Mouse (Mus musculus) brown adipose tissue, adult 24 weeks (tissue): ENCODE data around the gene Serpina5. TPM values are rescaled to one million over a fixed set of nuclear protein-coding genes. Genes with fewer than 3 reads are reported as not detected.

Source experiments
- H3K27ac ChIP-seq: fragments of 200-500 bp; replicated peaks from 2 replicates; pipeline ENCODE4 v1.5.1; 2012; ENCODE audit warnings: low read depth, mild to moderate bottlenecking, low read length
- H3K4me1 ChIP-seq: fragments of 200-500 bp; 2 replicates; pipeline ENCODE4 v1.6.1; 2012; ENCODE audit warnings: low read length, mixed read lengths; ENCODE audit not compliant: control insufficient read depth, insufficient read depth, insufficient read length
- H3K4me3 ChIP-seq: fragments of 200-500 bp; 2 replicates; pipeline ENCODE4 v1.5.1; 2012; ENCODE audit warnings: low read depth, mild to moderate bottlenecking, low read length, moderate library complexity; ENCODE audit not compliant: insufficient read depth
- polyA plus RNA-seq: library from polyadenylated mRNA; stranded (reverse); fragments of >200 nt; gene quantifications from 2 replicates; pipeline ENCODE4 v1.2.4, GENCODE M21; 2012; ENCODE audit not compliant: missing spikeins, insufficient read depth, insufficient read length

The Serpina5 gene
- polyA plus RNA-seq, 1 experiment, result not detected

GRCm38 (mm10) chr12:104151989-104152388 lies 51.1 kb downstream of the Serpina5 start:
- Histone ChIP-seq H3K27ac (no peak overlapping the region), H3K4me1 (peaks cover 6% of the 10 kb centered on the region)

GRCm38 (mm10) chr12:104153041-104153645 lies 52.2 kb downstream of the Serpina5 start:
- Histone ChIP-seq H3K4me3 (0 out of 2 replicates have a peak overlapping the region, but pooled peaks have one; percentile 16), H3K27ac (peak overlapping the region; percentile 51; the same call in 1 of the 2 replicates), H3K4me1 (peaks cover 6% of the 10 kb centered on the region)

More at GRCm38 (mm10) chr12:104151989-104152388, 51.1 kb downstream of the Serpina5 start:
- H3K4me3 ChIP-seq, result no peak overlapping the region

DNA sequence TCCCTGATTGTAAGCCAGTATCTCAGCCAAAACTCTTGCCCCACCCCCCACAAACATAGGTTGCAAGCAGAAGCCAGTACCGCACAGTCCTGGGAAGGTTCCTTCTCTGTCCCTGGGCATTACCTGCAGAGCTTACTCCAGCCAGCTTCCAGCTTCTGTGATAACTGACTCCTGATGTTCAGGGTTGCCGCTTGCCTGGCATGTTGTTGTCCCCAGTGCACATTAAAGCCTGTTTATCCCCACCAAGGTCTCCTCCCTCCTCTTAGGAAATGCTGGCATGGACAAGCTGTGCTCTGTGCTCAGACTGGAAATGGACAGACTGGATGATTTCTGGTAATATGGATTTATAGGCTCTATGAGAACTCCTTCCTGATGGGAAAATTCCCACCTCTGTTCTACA lies 52.7 kb downstream of the Serpina5 start, which contains the start of gene Serpina3c:
Serpina3c (minus strand) TSS at position 215 of the 400 bp plus-strand sequence.
- peak within 1 kb of the TSS; percentile 51; the same call in 1 of the 2 replicates for H3K27ac ChIP-seq
- peaks cover 6% of the 10 kb centered on the region for H3K4me1 ChIP-seq
- 0 out of 2 replicates have a peak within 1 kb of the TSS, but pooled peaks have one; percentile 16 for H3K4me3 ChIP-seq

Other genes starting within 250 kb of the Serpina5 start
- gene Serpina1a, start 237.6 kb upstream of the Serpina5 start, polyA plus RNA-seq, result 8.7 TPM in 1 of 2 replicates, not detected in the other
- gene Serpina1c, start 196.2 kb upstream of the Serpina5 start, polyA plus RNA-seq, result 2.3 and 5.3 TPM in 2 replicates
- gene Serpina1e, start 142.1 kb upstream of the Serpina5 start, polyA plus RNA-seq, result 2.6 TPM in 1 of 2 replicates, not detected in the other
- gene Serpina11, start 111.2 kb upstream of the Serpina5 start, polyA plus RNA-seq, result not detected in 2 replicates
- not detected in 2 replicates for gene Serpina9, start 87.4 kb upstream of the Serpina5 start, polyA plus RNA-seq
- gene Serpina12, start 56.7 kb upstream of the Serpina5 start, polyA plus RNA-seq, result not detected in 2 replicates
- not detected in 2 replicates for gene Serpina3a, start 11.6 kb downstream of the Serpina5 start, polyA plus RNA-seq
- not detected in 2 replicates for gene Serpina3b, start 26.9 kb downstream of the Serpina5 start, polyA plus RNA-seq
- gene Serpina3c, start 52.8 kb downstream of the Serpina5 start, polyA plus RNA-seq, result 13.7 and 14.2 TPM in 2 replicates
- not detected in 2 replicates for gene Serpina3f, start 113.4 kb downstream of the Serpina5 start, polyA plus RNA-seq
- gene Serpina3g, start 135.1 kb downstream of the Serpina5 start, polyA plus RNA-seq, result not detected in 2 replicates
- not detected in 2 replicates for gene Serpina3i, start 162.0 kb downstream of the Serpina5 start, polyA plus RNA-seq
- gene Serpina3j, start 213.4 kb downstream of the Serpina5 start, polyA plus RNA-seq, result 0.48 TPM in 1 of 2 replicates, not detected in the other
- gene Serpina3k, start 237.4 kb downstream of the Serpina5 start, polyA plus RNA-seq, result 0.54 and 2.7 TPM in 2 replicates
- not detected in 2 replicates for gene Serpina3m, start 237.4 kb downstream of the Serpina5 start, polyA plus RNA-seq